Mouse (Mus musculus): ENCODE measurements at regions not wholly inside any gene's neighbourhood (a gene's known extent, or its start where the extent isn't known, plus 50 kb on each side); places are given as distances from the start of the nearest gene placed in this dataset.
A peak's percentile ranks its signal among the peaks of the same experiment; 100 is the strongest.
"Not testable (repeated sequence)": the region's sequence is repeated elsewhere in the genome, so short reads cannot be mapped to it uniquely, and the experiment has no call there.

DNA sequence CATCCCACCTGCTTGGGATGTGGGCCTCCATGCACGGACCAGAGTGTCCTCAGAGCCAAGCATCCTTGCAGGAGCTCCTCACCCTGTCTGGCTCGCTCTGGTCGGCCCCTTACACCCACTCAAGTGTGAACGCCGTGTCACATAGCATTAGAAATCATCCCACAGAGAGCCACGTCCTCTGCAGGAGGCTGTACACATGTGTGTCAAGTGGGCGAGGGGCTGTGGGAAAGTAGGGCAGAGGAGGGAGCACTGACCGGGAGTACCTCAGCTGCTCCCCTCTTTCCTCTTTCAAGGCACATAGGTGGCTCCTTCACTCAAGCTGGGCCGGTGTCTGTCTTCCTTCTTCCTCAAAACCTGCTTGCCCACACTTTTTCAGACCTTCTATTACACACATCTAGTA, 119.5 kb upstream of the Mrps10 start:
- WGBS = 86% methylated on average over 9 of the region's 9 CpGs
- Histone ChIP-seq H3K9ac (replicated peaks; ENCODE audit: low read depth, low read length) (no peak overlapping the region), H3K9me3 (ENCODE audit: control insufficient read depth, low read depth, low read length) (no peaks in the 10 kb centered on the region), H3K27me3 (ENCODE audit: control insufficient read depth, insufficient read depth, low read length) (no peaks in the 10 kb centered on the region), H3K27ac (ENCODE audit: low read length) (no peak overlapping the region), H3K4me2 (replicated peaks; ENCODE audit: low read depth, low read length) (no peak overlapping the region), H3K4me3 (ENCODE audit: low read depth, low read length) (no peak overlapping the region), H3K36me3 (ENCODE audit: control insufficient read depth, insufficient read depth, low read length) (peaks cover 4% of the 10 kb centered on the region; the same call in 1 of the 2 replicates), H3K4me1 (ENCODE audit: control insufficient read depth, insufficient read depth, low read length) (no peaks in the 10 kb centered on the region)
- no peak for ATAC-seq (ENCODE audit: insufficient number of reproducible peaks, insufficient read depth, low FRiP score, low read depth)

DNA sequence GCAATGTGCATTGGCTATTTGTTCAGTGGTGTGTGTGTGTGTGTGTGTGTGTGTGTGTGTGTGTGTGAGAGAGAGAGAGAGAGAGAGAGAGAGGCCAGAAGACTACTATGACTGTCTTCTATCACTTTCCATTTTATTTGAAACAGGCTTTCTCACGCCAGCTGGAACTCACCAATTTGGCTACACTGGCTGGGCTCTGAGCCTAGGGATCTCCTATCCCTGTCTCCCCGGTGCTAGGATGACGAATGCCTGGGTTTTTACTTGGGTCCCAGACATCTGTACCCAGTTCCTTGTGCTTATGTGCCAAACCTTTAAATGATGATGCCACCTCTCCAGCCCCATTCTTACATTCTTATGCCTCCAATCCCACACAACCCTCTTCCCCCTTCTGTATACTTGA, 120.6 kb upstream of the Mrps10 start:
- Histone ChIP-seq H3K4me2 (replicated peaks; ENCODE audit: low read depth, low read length) (no peak overlapping the region), H3K27ac (ENCODE audit: low read length) (no peak overlapping the region), H3K36me3 (ENCODE audit: control insufficient read depth, insufficient read depth, low read length) (peaks cover 4% of the 10 kb centered on the region; the same call in 1 of the 2 replicates), H3K9me3 (ENCODE audit: control insufficient read depth, low read depth, low read length) (no peaks in the 10 kb centered on the region), H3K9ac (replicated peaks; ENCODE audit: low read depth, low read length) (no peak overlapping the region), H3K4me3 (ENCODE audit: low read depth, low read length) (no peak overlapping the region), H3K27me3 (ENCODE audit: control insufficient read depth, insufficient read depth, low read length) (no peaks in the 10 kb centered on the region), H3K4me1 (ENCODE audit: control insufficient read depth, insufficient read depth, low read length) (no peaks in the 10 kb centered on the region)
- ATAC-seq (ENCODE audit: insufficient number of reproducible peaks, insufficient read depth, low FRiP score, low read depth) = no peak
- WGBS = 68% methylated on average over 3 of the region's 3 CpGs

GRCm38 (mm10) chr17:47247516-47247915, 121.2 kb upstream of the Mrps10 start:
- no peak overlapping the region for H3K9ac ChIP-seq (replicated peaks; ENCODE audit: low read depth, low read length)
- no peaks in the 10 kb centered on the region for H3K9me3 ChIP-seq (ENCODE audit: control insufficient read depth, low read depth, low read length)
- H3K27me3 ChIP-seq (ENCODE audit: control insufficient read depth, insufficient read depth, low read length) = no peaks in the 10 kb centered on the region
- WGBS = 70% methylated on average over 5 of the region's 5 CpGs
- H3K4me2 ChIP-seq (replicated peaks; ENCODE audit: low read depth, low read length) = no peak overlapping the region
- ATAC-seq (ENCODE audit: insufficient number of reproducible peaks, insufficient read depth, low FRiP score, low read depth) = peak; percentile 28; the same call in 1 of the 2 replicates
- no peak overlapping the region for H3K4me3 ChIP-seq (ENCODE audit: low read depth, low read length)
- peaks cover 4% of the 10 kb centered on the region; the same call in 1 of the 2 replicates for H3K36me3 ChIP-seq (ENCODE audit: control insufficient read depth, insufficient read depth, low read length)
- H3K4me1 ChIP-seq (ENCODE audit: control insufficient read depth, insufficient read depth, low read length) = no peaks in the 10 kb centered on the region
- H3K27ac ChIP-seq (ENCODE audit: low read length) = no peak overlapping the region

DNA sequence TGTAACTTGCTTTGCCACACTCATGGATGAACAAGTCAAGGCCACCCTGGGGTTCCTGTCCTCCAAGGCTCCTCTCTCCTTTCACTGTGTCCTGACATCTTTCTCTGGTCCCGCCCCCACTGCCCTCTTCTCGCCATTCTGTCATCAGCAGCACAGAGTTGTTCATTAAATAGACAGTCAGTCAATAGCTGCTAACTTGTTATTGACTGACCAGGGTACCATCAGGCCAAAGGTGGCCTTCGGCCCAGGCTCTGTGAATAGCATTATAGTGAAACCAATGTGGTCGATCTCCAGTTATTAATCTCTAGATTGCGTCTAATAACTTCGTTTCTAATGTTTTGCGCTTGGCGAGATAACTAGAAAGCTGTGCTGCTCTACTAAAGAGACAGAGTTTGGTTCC, 122.1 kb upstream of the Mrps10 start:
- H3K9me3 ChIP-seq (ENCODE audit: control insufficient read depth, low read depth, low read length) = no peaks in the 10 kb centered on the region
- H3K4me3 ChIP-seq (ENCODE audit: low read depth, low read length) = no peak overlapping the region
- no peak for ATAC-seq (ENCODE audit: insufficient number of reproducible peaks, insufficient read depth, low FRiP score, low read depth)
- H3K27ac ChIP-seq (ENCODE audit: low read length) = no peak overlapping the region
- no peaks in the 10 kb centered on the region for H3K36me3 ChIP-seq (ENCODE audit: control insufficient read depth, insufficient read depth, low read length)
- H3K27me3 ChIP-seq (ENCODE audit: control insufficient read depth, insufficient read depth, low read length) = no peaks in the 10 kb centered on the region
- H3K4me1 ChIP-seq (ENCODE audit: control insufficient read depth, insufficient read depth, low read length) = no peaks in the 10 kb centered on the region
- 95% methylated on average over 8 of the region's 8 CpGs for WGBS
- H3K4me2 ChIP-seq (replicated peaks; ENCODE audit: low read depth, low read length) = no peak overlapping the region
- no peak overlapping the region for H3K9ac ChIP-seq (replicated peaks; ENCODE audit: low read depth, low read length)

DNA sequence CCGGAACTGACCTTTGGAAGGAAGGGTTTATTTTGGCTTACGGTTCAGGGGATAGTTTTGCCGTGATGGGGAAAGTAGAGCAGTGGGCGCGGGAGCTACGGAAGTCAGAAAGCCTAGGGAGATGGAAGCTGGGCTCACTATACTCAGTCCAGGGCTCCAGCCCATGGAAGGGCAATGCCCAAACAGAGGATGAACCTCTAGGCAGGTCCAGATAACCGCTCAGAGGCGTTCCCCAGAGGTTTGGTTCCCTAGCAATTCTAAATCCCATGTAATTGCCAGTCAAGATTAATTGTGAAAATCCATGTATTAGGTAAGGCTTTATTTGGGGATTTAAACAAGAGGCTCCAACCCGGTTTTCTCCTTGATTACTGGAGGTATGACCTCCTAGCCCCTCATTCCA, 123.1 kb upstream of the Mrps10 start:
- Histone ChIP-seq H3K27ac (ENCODE audit: low read length) (no peak overlapping the region), H3K9me3 (ENCODE audit: control insufficient read depth, low read depth, low read length) (no peaks in the 10 kb centered on the region), H3K36me3 (ENCODE audit: control insufficient read depth, insufficient read depth, low read length) (no peaks in the 10 kb centered on the region), H3K9ac (replicated peaks; ENCODE audit: low read depth, low read length) (no peak overlapping the region), H3K27me3 (ENCODE audit: control insufficient read depth, insufficient read depth, low read length) (no peaks in the 10 kb centered on the region), H3K4me2 (replicated peaks; ENCODE audit: low read depth, low read length) (no peak overlapping the region), H3K4me1 (ENCODE audit: control insufficient read depth, insufficient read depth, low read length) (no peaks in the 10 kb centered on the region), H3K4me3 (ENCODE audit: low read depth, low read length) (no peak overlapping the region)
- ATAC-seq (ENCODE audit: insufficient number of reproducible peaks, insufficient read depth, low FRiP score, low read depth) = no peak
- 90% methylated on average over 9 of the region's 9 CpGs for WGBS

DNA sequence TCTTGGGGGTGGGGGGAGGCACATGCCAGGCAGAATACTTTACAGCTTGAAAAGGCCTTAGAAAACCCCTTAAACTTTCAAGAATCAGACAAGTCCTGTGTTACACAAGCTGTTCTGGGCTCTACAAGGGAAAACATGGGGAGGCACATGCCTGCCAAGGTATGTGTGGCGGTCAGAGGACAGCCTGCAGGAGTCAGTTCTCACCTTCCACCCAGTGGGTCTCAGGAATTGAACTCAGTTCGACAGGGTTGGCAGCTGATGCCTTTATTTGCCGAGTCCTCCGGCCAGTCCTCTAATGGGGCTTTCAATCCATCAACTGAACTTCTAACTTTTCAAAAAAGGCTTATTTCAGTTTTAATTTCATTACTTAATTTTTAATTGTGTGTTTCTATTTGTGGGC, 129.6 kb upstream of the Mrps10 start:
- H3K36me3 ChIP-seq (ENCODE audit: control insufficient read depth, insufficient read depth, low read length) = peaks cover 10% of the 10 kb centered on the region
- no peaks in the 10 kb centered on the region for H3K4me1 ChIP-seq (ENCODE audit: control insufficient read depth, insufficient read depth, low read length)
- no peak overlapping the region for H3K9ac ChIP-seq (replicated peaks; ENCODE audit: low read depth, low read length)
- H3K27me3 ChIP-seq (ENCODE audit: control insufficient read depth, insufficient read depth, low read length) = no peaks in the 10 kb centered on the region
- 91% methylated on average over 4 of the region's 4 CpGs for WGBS
- H3K4me3 ChIP-seq (ENCODE audit: low read depth, low read length) = no peak overlapping the region
- no peak for ATAC-seq (ENCODE audit: insufficient number of reproducible peaks, insufficient read depth, low FRiP score, low read depth)
- no peak overlapping the region for H3K27ac ChIP-seq (ENCODE audit: low read length)
- no peak overlapping the region for H3K4me2 ChIP-seq (replicated peaks; ENCODE audit: low read depth, low read length)
- H3K9me3 ChIP-seq (ENCODE audit: control insufficient read depth, low read depth, low read length) = no peaks in the 10 kb centered on the region

GRCm38 (mm10) chr17:47237881-47238280, 130.8 kb upstream of the Mrps10 start:
- H3K9me3 ChIP-seq (ENCODE audit: control insufficient read depth, low read depth, low read length); H3K4me2 ChIP-seq (replicated peaks; ENCODE audit: low read depth, low read length); H3K9ac ChIP-seq (replicated peaks; ENCODE audit: low read depth, low read length); H3K4me3 ChIP-seq (ENCODE audit: low read depth, low read length); H3K36me3 ChIP-seq (ENCODE audit: control insufficient read depth, insufficient read depth, low read length); H3K27me3 ChIP-seq (ENCODE audit: control insufficient read depth, insufficient read depth, low read length); ATAC-seq (ENCODE audit: insufficient number of reproducible peaks, insufficient read depth, low FRiP score, low read depth); H3K27ac ChIP-seq (ENCODE audit: low read length); H3K4me1 ChIP-seq (ENCODE audit: control insufficient read depth, insufficient read depth, low read length): not testable (repeated sequence)
- WGBS = 93% methylated on average over 3 of the region's 3 CpGs

DNA sequence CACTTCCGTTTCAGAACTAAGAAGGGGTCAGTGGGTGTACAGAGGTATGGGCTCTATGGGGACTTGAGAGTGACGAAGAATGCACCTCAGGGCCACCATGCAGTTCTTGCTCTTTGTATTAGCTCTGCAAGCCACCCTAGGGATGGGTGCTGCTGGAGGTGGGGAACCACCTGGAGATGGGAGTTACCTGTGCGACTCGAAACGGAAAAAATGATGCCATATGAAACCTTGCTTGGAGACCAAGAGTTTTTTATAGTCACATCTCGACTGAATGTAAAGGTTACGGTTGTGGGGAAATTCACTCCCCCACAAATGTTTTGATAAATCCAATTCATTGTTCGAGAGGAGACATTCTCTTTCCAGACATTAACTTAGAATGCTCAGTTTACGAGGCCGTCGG, 134.3 kb upstream of the Mrps10 start:
- no peak overlapping the region for H3K9ac ChIP-seq (replicated peaks; ENCODE audit: low read depth, low read length)
- ATAC-seq (ENCODE audit: insufficient number of reproducible peaks, insufficient read depth, low FRiP score, low read depth) = no peak
- H3K4me2 ChIP-seq (replicated peaks; ENCODE audit: low read depth, low read length) = no peak overlapping the region
- WGBS = 90% methylated on average over 11 of the region's 11 CpGs
- H3K36me3 ChIP-seq (ENCODE audit: control insufficient read depth, insufficient read depth, low read length) = peaks cover 20% of the 10 kb centered on the region
- H3K27ac ChIP-seq (ENCODE audit: low read length) = no peak overlapping the region
- no peaks in the 10 kb centered on the region for H3K27me3 ChIP-seq (ENCODE audit: control insufficient read depth, insufficient read depth, low read length)
- H3K4me1 ChIP-seq (ENCODE audit: control insufficient read depth, insufficient read depth, low read length) = no peaks in the 10 kb centered on the region
- no peaks in the 10 kb centered on the region; the same call in 1 of the 2 replicates for H3K9me3 ChIP-seq (ENCODE audit: control insufficient read depth, low read depth, low read length)
- H3K4me3 ChIP-seq (ENCODE audit: low read depth, low read length) = no peak overlapping the region

- H3K27me3 ChIP-seq (ENCODE audit: control insufficient read depth, insufficient read depth, low read length) = no peaks in the 10 kb centered on the region
- no peaks in the 10 kb centered on the region; the same call in 1 of the 2 replicates for H3K9me3 ChIP-seq (ENCODE audit: control insufficient read depth, low read depth, low read length)
- H3K4me2 ChIP-seq (replicated peaks; ENCODE audit: low read depth, low read length) = no peak overlapping the region
- no peak overlapping the region for H3K27ac ChIP-seq (ENCODE audit: low read length)
- WGBS = 65% methylated on average over 8 of the region's 8 CpGs
- no peaks in the 10 kb centered on the region for H3K4me1 ChIP-seq (ENCODE audit: control insufficient read depth, insufficient read depth, low read length)
- H3K9ac ChIP-seq (replicated peaks; ENCODE audit: low read depth, low read length) = no peak overlapping the region
- H3K36me3 ChIP-seq (ENCODE audit: control insufficient read depth, insufficient read depth, low read length) = peaks cover 20% of the 10 kb centered on the region
- no peak overlapping the region for H3K4me3 ChIP-seq (ENCODE audit: low read depth, low read length)
- ATAC-seq (ENCODE audit: insufficient number of reproducible peaks, insufficient read depth, low FRiP score, low read depth) = no peak
These were observed 135.5 kb upstream of the Mrps10 start for GRCm38 (mm10) chr17:47233003-47233678.
